Mouse (Mus musculus) C2C12 (cell line): ENCODE results near the gene Nanos2.

ENCODE experiments used
- CTCF ChIP-seq: IDR thresholded peaks from one replicate; pipeline ENCODE4 v1.5.1; 2011; ENCODE audit not compliant: control insufficient read depth, insufficient read depth, insufficient read length
- USF1 ChIP-seq: IDR thresholded peaks from one replicate; pipeline ENCODE4 v1.6.1; 2011; ENCODE audit warnings: low read depth, mild to moderate bottlenecking, control low read depth, moderate library complexity

DNA sequence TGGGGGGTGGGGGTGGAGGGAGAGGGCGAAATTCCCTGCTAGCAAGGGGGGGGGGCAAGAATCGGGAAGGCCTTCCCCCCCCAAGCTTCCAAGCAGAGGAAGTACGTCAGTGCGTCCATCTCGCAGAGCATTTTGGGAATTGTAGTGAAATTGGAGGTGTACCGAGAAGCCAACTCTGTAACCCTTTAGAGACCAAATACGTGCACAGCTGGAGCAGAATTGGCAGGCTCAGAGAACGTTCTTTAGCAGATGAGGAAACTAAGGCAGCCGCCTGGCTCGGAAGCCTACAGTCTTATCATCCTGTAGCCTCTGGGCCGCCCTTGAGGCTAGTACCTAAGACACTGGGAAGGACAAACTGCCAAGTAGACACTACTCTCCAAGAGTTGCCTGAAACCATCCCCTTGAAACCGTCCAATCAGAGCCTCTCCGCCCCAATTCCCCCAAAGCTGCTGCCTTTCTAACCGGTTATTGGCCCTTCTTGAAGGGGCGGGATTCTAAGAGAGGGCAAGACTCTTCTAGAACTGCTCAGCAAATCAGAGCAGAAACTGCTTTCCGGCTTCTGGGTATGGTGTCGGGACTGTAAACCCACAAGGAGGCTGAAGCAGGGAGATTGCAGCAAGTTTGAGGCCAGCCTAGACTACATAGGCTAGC, 15.8 kb downstream of the Nanos2 start:
- no peak for TF ChIP-seq CTCF
- TF ChIP-seq USF1, result no peak
